Mouse (Mus musculus) heart, postnatal 0 days (tissue): ENCODE data around the gene Tiam2.

Source experiments
- CTCF ChIP-seq: IDR thresholded peaks from 2 replicates; pipeline ENCODE4 v1.5.1; 2016; ENCODE audit warnings: antibody characterized with exemption, control low read depth, low read depth
- EP300 ChIP-seq: IDR thresholded peaks from 2 replicates; pipeline ENCODE4 v1.6.1; 2016; ENCODE audit warnings: antibody characterized with exemption, low read depth

DNA sequence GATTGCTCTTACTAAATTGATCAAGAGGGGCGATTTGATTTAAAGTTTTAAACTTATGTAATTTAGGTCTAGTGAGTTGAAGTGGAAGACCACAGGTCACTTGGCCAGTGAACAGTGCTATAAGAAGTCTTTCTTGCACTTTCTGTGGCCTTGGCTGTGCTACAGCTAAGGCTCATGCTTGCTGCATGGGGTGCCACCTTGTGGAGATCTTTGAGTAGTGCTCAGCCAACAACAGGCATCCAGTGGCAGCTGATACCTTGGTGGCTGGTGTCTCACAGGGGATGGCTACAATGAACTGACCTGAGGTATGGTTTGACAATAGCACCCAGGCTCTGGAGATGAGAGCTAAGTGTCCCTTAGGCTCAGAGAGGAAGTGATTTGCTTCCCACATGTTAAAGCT is 183.5 kb downstream of the Tiam2 start:
- TF ChIP-seq CTCF (peak; percentile 90), EP300 (no peak)
